Mouse (Mus musculus) small intestine, adult 2 months (tissue): Measurements from ENCODE around the gene Megf11. TPM values are rescaled to one million over a fixed set of nuclear protein-coding genes. Genes with fewer than 3 reads are reported as not detected.

ENCODE experiments used
- H3K27ac ChIP-seq: fragments of 200-500 bp; 2 replicates; pipeline ENCODE4 v1.5.1; 2012; ENCODE audit warnings: low read depth, low read length, control low read depth, inconsistent platforms; ENCODE audit not compliant: insufficient read depth
- H3K27me3 ChIP-seq: fragments of 200-500 bp; 2 replicates; pipeline ENCODE4 v1.6.1; 2012; ENCODE audit warnings: mild to moderate bottlenecking, moderate library complexity, low read length, inconsistent platforms; ENCODE audit not compliant: control insufficient read depth, insufficient read depth
- H3K36me3 ChIP-seq: fragments of 200-500 bp; 2 replicates; pipeline ENCODE4 v1.6.1; 2012; ENCODE audit warnings: mild to moderate bottlenecking, low read length, control low read depth, inconsistent platforms; ENCODE audit not compliant: control insufficient read depth, insufficient read depth
- H3K4me1 ChIP-seq: fragments of 200-500 bp; 2 replicates; pipeline ENCODE4 v1.6.1; 2012; ENCODE audit warnings: low read length, inconsistent platforms, mixed read lengths; ENCODE audit not compliant: control insufficient read depth, insufficient read depth, insufficient read length
- H3K4me3 ChIP-seq: fragments of 200-500 bp; 2 replicates; pipeline ENCODE4 v1.5.1; 2012; ENCODE audit warnings: low read depth, mild to moderate bottlenecking, control low read depth, inconsistent platforms, low read length, moderate library complexity
- CTCF ChIP-seq: fragments of 200-500 bp; IDR thresholded peaks from 2 replicates; pipeline ENCODE4 v1.5.1; 2012; ENCODE audit warnings: low read depth, mild to moderate bottlenecking, control low read depth, inconsistent platforms, low read length, moderate library complexity, mixed read lengths; ENCODE audit not compliant: insufficient replicate concordance, insufficient read length; ENCODE audit errors: extremely low read depth
- POLR2A ChIP-seq: fragments of 200-500 bp; IDR thresholded peaks from 2 replicates; pipeline ENCODE4 v1.6.1; 2012; ENCODE audit warnings: low read depth, mild to moderate bottlenecking, control low read depth, inconsistent platforms, low read length, moderate library complexity
- WGBS: fragments of 180-500 bp; shearing (Covaris S2); methylation state at CpG from one replicate; pipeline ENCODE4 v1.1.7; 2018; 5-methylcytosine and 5-hydroxymethylcytosine counted together
- polyA plus RNA-seq: library from polyadenylated mRNA; depleted of rRNA; stranded (reverse); fragments of >200 nt; gene quantifications from 2 replicates; pipeline ENCODE4 v1.2.3, GENCODE M21; 2012

Gene Megf11
- polyA plus RNA-seq, 1 experiment, result 0.10 TPM

- Histone ChIP-seq H3K4me3 (no peak overlapping the region), H3K36me3 (no peaks in the 10 kb centered on the region), H3K27ac (no peak overlapping the region), H3K4me1 (no peaks in the 10 kb centered on the region), H3K27me3 (no peaks in the 10 kb centered on the region)
- TF ChIP-seq POLR2A (no peak), CTCF (no peak)
- 44% methylated on average over 6 of the region's 6 CpGs for WGBS
These were observed 61.6 kb downstream of the Megf11 start for GRCm38 (mm10) chr9:64447070-64447469.

- no peak overlapping the region for H3K27ac ChIP-seq
- no peak for TF ChIP-seq CTCF
- TF ChIP-seq POLR2A, result no peak
- no peaks in the 10 kb centered on the region for H3K36me3 ChIP-seq
- WGBS, result 23% methylated on average over 6 of the region's 6 CpGs
- H3K4me1 ChIP-seq, result no peaks in the 10 kb centered on the region
- no peaks in the 10 kb centered on the region for H3K27me3 ChIP-seq
- H3K4me3 ChIP-seq, result no peak overlapping the region
These were observed 62.1 kb downstream of the Megf11 start for GRCm38 (mm10) chr9:64447522-64447921.

GRCm38 (mm10) chr9:64452769-64453168 lies 67.3 kb downstream of the Megf11 start:
- TF ChIP-seq CTCF (no peak), POLR2A (no peak)
- no peaks in the 10 kb centered on the region for H3K4me1 ChIP-seq
- no peaks in the 10 kb centered on the region for H3K36me3 ChIP-seq
- 35% methylated on average over 5 of the region's 5 CpGs for WGBS
- no peak overlapping the region for H3K27ac ChIP-seq
- H3K27me3 ChIP-seq, result no peaks in the 10 kb centered on the region
- H3K4me3 ChIP-seq, result no peak overlapping the region

- TF ChIP-seq POLR2A (no peak), CTCF (no peak)
- Histone ChIP-seq H3K4me3 (no peak overlapping the region), H3K27ac (no peak overlapping the region), H3K36me3 (no peaks in the 10 kb centered on the region), H3K27me3 (no peaks in the 10 kb centered on the region), H3K4me1 (no peaks in the 10 kb centered on the region)
- 75% methylated on average over 4 of the region's 4 CpGs for WGBS
These were observed 68.8 kb downstream of the Megf11 start for GRCm38 (mm10) chr9:64454196-64454595.

- TF ChIP-seq CTCF (no peak), POLR2A (no peak)
- WGBS, result 23% methylated on average over 9 of the region's 9 CpGs
- no peaks in the 10 kb centered on the region for H3K4me1 ChIP-seq
- no peak overlapping the region for H3K4me3 ChIP-seq
- no peaks in the 10 kb centered on the region for H3K36me3 ChIP-seq
- H3K27me3 ChIP-seq, result no peaks in the 10 kb centered on the region
- H3K27ac ChIP-seq, result no peak overlapping the region
These were observed 70.5 kb downstream of the Megf11 start for GRCm38 (mm10) chr9:64455910-64456309.

- no peak overlapping the region for H3K27ac ChIP-seq
These were observed 72.2 kb downstream of the Megf11 start for GRCm38 (mm10) chr9:64457596-64457995.

GRCm38 (mm10) chr9:64461568-64462308 lies 76.3 kb downstream of the Megf11 start:
- Histone ChIP-seq H3K27ac (no peak overlapping the region), H3K27me3 (no peaks in the 10 kb centered on the region), H3K36me3 (no peaks in the 10 kb centered on the region), H3K4me3 (no peak overlapping the region), H3K4me1 (no peaks in the 10 kb centered on the region)
- 78% methylated on average over 16 of the region's 16 CpGs for WGBS
- no peak for TF ChIP-seq POLR2A

More at GRCm38 (mm10) chr9:64457596-64457995, 72.2 kb downstream of the Megf11 start:
- TF ChIP-seq CTCF (no peak), POLR2A (no peak)
- no peak overlapping the region for H3K4me3 ChIP-seq
- H3K36me3 ChIP-seq, result no peaks in the 10 kb centered on the region
- H3K27me3 ChIP-seq, result no peaks in the 10 kb centered on the region
- H3K4me1 ChIP-seq, result no peaks in the 10 kb centered on the region
- WGBS, result 66% methylated on average over 7 of the region's 7 CpGs
